In genomic region chr12:14164936-14165335, GRCm38 (mm10) we compare ENCODE assay signal across 18 mouse cellular contexts. TPM values are rescaled to one million over a fixed set of nuclear protein-coding genes. Genes with fewer than 3 reads are reported as not detected.
A peak's percentile ranks its signal among the peaks of the same experiment; 100 is the strongest.
DNase-seq lines count a peak whose midpoint lies in the region; ATAC-seq and TF ChIP-seq lines count a peak whose summit lies in the region.
"Had no signal": no experiment of that assay in that cellular context is flagged by ENCODE, and none has a peak within 500 bp of the region (broad histone marks: within the 10 kb centered on the region; RNA-seq: fewer than 3 reads in every experiment).

No protein-coding gene starts in this region.

- H3K4me1 ChIP-seq in stomach, embryonic 16.5 days (ENCODE audit: control insufficient read depth, insufficient read depth, low read length): no peaks in the 10 kb centered on the region
- H3K4me1 ChIP-seq in stomach, postnatal 0 days (replicated peaks; ENCODE audit: control insufficient read depth, insufficient read depth): no peaks in the 10 kb centered on the region
- H3K4me1 ChIP-seq in forebrain, embryonic 10.5 days: no peaks in the 10 kb centered on the region
- H3K4me1 ChIP-seq in thymus, adult 2 months (replicated peaks; ENCODE audit: control insufficient read depth, insufficient read depth, low read length): no peaks in the 10 kb centered on the region
- H3K4me1 ChIP-seq: embryonic facial prominence, embryonic 12.5 days; forebrain, embryonic 12.5 days; hindbrain, embryonic 15.5 days had no signal

- no peaks in the 10 kb centered on the region for H3K9me3 ChIP-seq in stomach, embryonic 16.5 days (replicated peaks; ENCODE audit: control insufficient read depth, low read length)
- no peaks in the 10 kb centered on the region for H3K9me3 ChIP-seq in stomach, postnatal 0 days (ENCODE audit: control insufficient read depth, low read length)
- H3K9me3 ChIP-seq in forebrain, embryonic 10.5 days: no peaks in the 10 kb centered on the region
- H3K9me3 ChIP-seq: embryonic facial prominence, embryonic 12.5 days; forebrain, embryonic 12.5 days; hindbrain, embryonic 15.5 days had no signal

- H3K27ac ChIP-seq in stomach, embryonic 16.5 days (ENCODE audit: low read length): peak overlapping the region; percentile 40; the same call in 1 of the 2 replicates
- H3K27ac ChIP-seq in stomach, postnatal 0 days (replicated peaks): no peak overlapping the region
- H3K27ac ChIP-seq in forebrain, embryonic 10.5 days: no peak overlapping the region
- no peak overlapping the region for H3K27ac ChIP-seq in thymus, adult 2 months (ENCODE audit: control insufficient read depth, insufficient read depth, low read length)
- H3K27ac ChIP-seq: embryonic facial prominence, embryonic 12.5 days; forebrain, embryonic 12.5 days; hindbrain, embryonic 15.5 days had no signal

- DNase-seq in heart, adult 11 months: peak; percentile 89
- no peak for DNase-seq in heart, postnatal 25 days (ENCODE audit: low spot score)
- no peak for DNase-seq in stomach, postnatal 0 days (ENCODE audit: low spot score)
- peak; percentile 53 for DNase-seq in heart, postnatal 10 days
- no peak for DNase-seq in forebrain, embryonic 10.5 days (ENCODE audit: extremely low spot score, low spot score)
- no peak for DNase-seq in gastrocnemius, postnatal 10 days
- no peak for DNase-seq in thymus, adult 2 months
- DNase-seq: B cell, adult 2 months; cerebellum, adult 11-12 months; gastrocnemius, postnatal 14 days; kidney, adult 8-10 months had no signal

- no peaks in the 10 kb centered on the region for H3K27me3 ChIP-seq in stomach, embryonic 16.5 days (ENCODE audit: control insufficient read depth, insufficient read depth, low read length)
- H3K27me3 ChIP-seq in stomach, postnatal 0 days (ENCODE audit: control insufficient read depth, insufficient read depth, low read length): no peaks in the 10 kb centered on the region
- no peaks in the 10 kb centered on the region for H3K27me3 ChIP-seq in forebrain, embryonic 10.5 days (ENCODE audit: poor library complexity, severe bottlenecking)
- H3K27me3 ChIP-seq in thymus, adult 2 months (ENCODE audit: control insufficient read depth, insufficient read depth, low read length): no peaks in the 10 kb centered on the region
- H3K27me3 ChIP-seq: embryonic facial prominence, embryonic 12.5 days; forebrain, embryonic 12.5 days; hindbrain, embryonic 15.5 days had no signal

- TF ChIP-seq CTCF in stomach, postnatal 0 days (IDR thresholded peaks at IDR 0.05; ENCODE audit: low read depth): no peak
- TF ChIP-seq CTCF in thymus, adult 2 months (IDR thresholded peaks at IDR 0.05; ENCODE audit: borderline replicate concordance, control insufficient read depth, extremely low read depth, insufficient read depth, low read length, poor library complexity): no peak

- H3K9ac ChIP-seq in stomach, embryonic 16.5 days (ENCODE audit: low read length): no peak overlapping the region
- no peak overlapping the region for H3K9ac ChIP-seq in stomach, postnatal 0 days (ENCODE audit: low read length)
- H3K9ac ChIP-seq: embryonic facial prominence, embryonic 12.5 days; forebrain, embryonic 12.5 days; hindbrain, embryonic 15.5 days had no signal

- TF ChIP-seq EP300 in stomach, postnatal 0 days (optimal IDR thresholded peaks at IDR 0.05): no peak

- H3K36me3 ChIP-seq in stomach, embryonic 16.5 days (ENCODE audit: control insufficient read depth, insufficient read depth, low read length): no peaks in the 10 kb centered on the region
- no peaks in the 10 kb centered on the region for H3K36me3 ChIP-seq in stomach, postnatal 0 days (ENCODE audit: control insufficient read depth, insufficient read depth, low read length)
- no peaks in the 10 kb centered on the region for H3K36me3 ChIP-seq in forebrain, embryonic 10.5 days (replicated peaks)
- no peaks in the 10 kb centered on the region for H3K36me3 ChIP-seq in thymus, adult 2 months (ENCODE audit: control insufficient read depth, insufficient read depth, low read length)
- H3K36me3 ChIP-seq: embryonic facial prominence, embryonic 12.5 days; forebrain, embryonic 12.5 days; hindbrain, embryonic 15.5 days had no signal

- H3K4me3 ChIP-seq in stomach, embryonic 16.5 days (replicated peaks; ENCODE audit: low read length): no peak overlapping the region
- H3K4me3 ChIP-seq in stomach, postnatal 0 days (ENCODE audit: low read depth, low read length): no peak overlapping the region
- H3K4me3 ChIP-seq in forebrain, embryonic 10.5 days: no peak overlapping the region
- no peak overlapping the region for H3K4me3 ChIP-seq in thymus, adult 2 months (ENCODE audit: control insufficient read depth, insufficient read depth, low read length)
- H3K4me3 ChIP-seq: embryonic facial prominence, embryonic 12.5 days; forebrain, embryonic 12.5 days; hindbrain, embryonic 15.5 days had no signal

- WGBS in stomach, embryonic 16.5 days: 83% methylated on average over 1 of the region's 1 CpGs
- WGBS in stomach, postnatal 0 days: 93% methylated on average over 1 of the region's 1 CpGs
- 88% methylated on average over 1 of the region's 1 CpGs for WGBS in forebrain, embryonic 10.5 days
- 90% methylated on average over 1 of the region's 1 CpGs for WGBS in thymus, adult 2 months

- no peak for ATAC-seq in stomach, embryonic 16.5 days (ENCODE audit: insufficient read depth, low FRiP score)
- no peak for ATAC-seq in stomach, postnatal 0 days (ENCODE audit: low FRiP score, low TSS enrichment)
- ATAC-seq: forebrain, embryonic 16.5 days; intestine, embryonic 16.5 days had no signal

- intact Hi-C loops in heart, postnatal 25 days (cut with DNase I): no loop called here
- intact Hi-C loops in heart, postnatal 10 days (cut with DNase I): no loop called here

- no peak for TF ChIP-seq POLR2A in thymus, adult 2 months (IDR thresholded peaks at IDR 0.05; ENCODE audit: control insufficient read depth, extremely low read depth, insufficient read depth, low read length, poor library complexity)

- H3K4me2 ChIP-seq in stomach, embryonic 16.5 days (ENCODE audit: low read depth, low read length): no peak overlapping the region
- H3K4me2 ChIP-seq in stomach, postnatal 0 days (replicated peaks; ENCODE audit: low read depth): no peak overlapping the region
- H3K4me2 ChIP-seq: embryonic facial prominence, embryonic 12.5 days; forebrain, embryonic 12.5 days; hindbrain, embryonic 15.5 days had no signal

RNA-seq across cellular contexts. Expression of gene Fam84a, which starts 13.1 kb away (rescaled TPM):
- 1 to 10 TPM; 1.4 to 1.8 TPM for total RNA-seq in heart, postnatal 25 days (2021)
- polyA plus RNA-seq in stomach, embryonic 16.5 days (2015; fragmentation: Nextera tagmentation; extraction: Ambion mirVana): 38.0 and 43.1 TPM in 2 replicates
- 29.3 and 32.8 TPM in 2 replicates for polyA plus RNA-seq in stomach, postnatal 0 days (2015; fragmentation: Nextera tagmentation; extraction: Ambion mirVana)
- 1 to 10 TPM; 1.4 to 2.2 TPM for total RNA-seq in heart, postnatal 10 days (2021)
- 9.3 and 10.8 TPM in 2 replicates for polyA plus RNA-seq in forebrain, embryonic 10.5 days (2016; fragmentation: Nextera tagmentation; extraction: Ambion mirVana)
- total RNA-seq in gastrocnemius, postnatal 10 days (2021): under 1 TPM; 0.16 to 0.32 TPM
- polyA plus RNA-seq in thymus, adult 2 months (2012; rRNA removed): 1.2 and 1.5 TPM in 2 replicates
- total RNA-seq: MEL had no signal

Comparison
In these comparisons a context has a peak if more than half of its experiments do, and no peak if none do; other contexts are left out.
1. DNase-seq: peak in heart, adult 11 months (single experiment) and heart, postnatal 10 days (2 of 2); none in heart, postnatal 25 days (single experiment), stomach, postnatal 0 days (single experiment), forebrain, embryonic 10.5 days (single experiment), gastrocnemius, postnatal 10 days (single experiment) and thymus, adult 2 months (single experiment).